Mouse (Mus musculus) mesoderm, embryonic 11.5 days (tissue): Measurements from ENCODE around the gene Arhgef10l.

Experiments
- DNase-seq: peaks from one replicate; pipeline ENCODE4 v3.0.0-alpha.2; 2012; ENCODE audit warnings: low read depth, low spot score

Gene Arhgef10l

DNA sequence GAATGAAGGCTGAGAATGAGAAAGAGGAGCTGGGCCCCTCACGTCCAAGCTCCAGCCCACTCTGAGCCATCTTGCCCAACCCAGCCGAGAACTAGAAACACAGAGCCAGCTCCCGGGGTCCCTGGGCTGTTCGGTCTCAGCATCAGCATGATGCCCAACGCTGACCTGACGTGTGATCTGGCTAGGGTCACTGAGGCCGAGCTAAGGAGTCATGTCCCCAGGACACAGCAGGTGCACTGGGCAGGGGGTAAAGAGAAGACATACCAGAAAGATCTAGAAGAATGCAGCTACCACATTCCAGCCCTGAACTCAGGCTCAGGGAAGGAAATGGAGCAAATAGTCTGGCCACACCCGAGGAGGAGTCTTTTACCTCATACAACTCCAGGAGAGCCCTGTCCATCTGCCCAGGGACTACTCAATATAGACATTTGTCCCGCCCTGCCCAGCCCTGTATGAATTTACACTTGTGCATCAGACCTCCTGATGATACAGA, 57.5 kb downstream of the Arhgef10l start:
- no peak for DNase-seq

DNA sequence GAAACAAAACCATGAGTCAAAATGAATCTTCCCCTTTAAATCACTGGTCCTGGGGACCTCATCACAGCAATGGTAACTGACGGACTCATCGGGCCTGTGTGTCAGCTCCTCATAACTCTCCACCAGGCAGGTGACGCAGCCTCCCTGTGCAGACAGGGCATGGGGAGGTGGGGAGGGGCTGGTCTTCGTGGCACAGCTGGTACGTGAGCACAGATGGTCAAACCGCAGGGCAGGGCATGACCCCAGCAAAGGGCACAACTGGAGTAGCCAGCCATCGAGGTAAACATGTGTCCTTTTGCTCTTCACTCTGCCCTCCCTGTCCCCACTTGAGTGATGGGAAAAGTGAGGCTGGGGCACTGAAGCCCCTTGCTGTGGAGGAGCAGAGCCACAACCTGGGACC, 59.0 kb downstream of the Arhgef10l start:
- no peak for DNase-seq

DNA sequence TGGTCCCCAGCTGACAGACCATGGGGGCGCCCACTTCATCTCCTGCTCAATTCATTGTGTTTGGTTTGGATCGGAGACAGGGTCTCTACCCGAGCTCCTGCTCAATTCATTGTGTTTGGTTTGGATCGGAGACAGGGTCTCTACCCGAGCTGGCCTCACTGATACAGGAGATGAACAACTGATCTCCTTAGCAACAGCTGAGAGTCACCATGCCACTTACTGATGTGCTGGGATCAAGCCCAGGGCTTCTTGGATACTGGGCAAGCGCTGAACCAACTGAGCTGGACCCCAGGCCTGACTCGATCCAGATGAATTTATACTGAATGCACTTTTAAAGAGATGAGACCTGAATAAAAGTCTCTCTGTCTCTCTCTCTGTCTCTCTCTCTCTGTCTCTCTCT, 59.6 kb downstream of the Arhgef10l start:
- no peak for DNase-seq

DNA sequence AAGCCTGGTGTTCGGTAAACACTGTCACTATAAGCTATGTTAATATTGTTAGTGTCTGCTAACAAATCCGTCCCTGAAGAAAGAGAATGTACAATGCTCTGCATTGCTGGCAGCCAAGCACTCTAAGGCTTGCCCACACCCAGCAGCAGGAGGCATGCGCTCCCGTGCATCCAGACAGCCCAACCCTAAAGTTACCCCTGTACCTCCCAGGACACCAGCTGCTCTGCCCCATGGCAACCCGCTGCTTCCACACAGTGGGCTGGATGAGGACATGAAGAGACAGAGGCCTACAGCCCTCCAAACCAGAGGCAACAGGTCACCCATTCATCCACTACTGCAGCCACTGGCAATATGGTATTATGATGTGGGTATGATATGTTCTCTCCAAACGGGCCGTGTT, 60.0 kb downstream of the Arhgef10l start:
- no peak for DNase-seq

DNA sequence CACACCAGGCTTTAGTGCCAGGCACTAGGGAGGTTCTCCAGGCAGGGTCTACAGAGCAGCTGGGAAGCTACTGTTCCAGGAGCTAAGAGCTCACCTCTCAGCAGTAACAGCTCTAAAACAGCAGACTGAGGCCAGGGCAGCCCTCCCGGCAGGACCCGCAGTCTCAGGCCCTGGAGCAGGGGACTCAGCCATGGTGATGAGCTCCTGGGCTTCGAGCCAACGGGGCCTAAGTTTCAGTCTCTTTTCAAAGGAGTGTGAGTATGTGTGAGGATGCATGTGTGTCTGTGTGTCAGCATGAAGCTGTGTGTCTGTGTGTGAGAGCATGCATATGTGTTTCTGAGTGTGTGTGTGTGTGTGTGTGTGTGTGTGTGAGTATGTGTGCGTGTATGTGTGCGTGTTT, 60.6 kb downstream of the Arhgef10l start:
- DNase-seq = no peak

DNA sequence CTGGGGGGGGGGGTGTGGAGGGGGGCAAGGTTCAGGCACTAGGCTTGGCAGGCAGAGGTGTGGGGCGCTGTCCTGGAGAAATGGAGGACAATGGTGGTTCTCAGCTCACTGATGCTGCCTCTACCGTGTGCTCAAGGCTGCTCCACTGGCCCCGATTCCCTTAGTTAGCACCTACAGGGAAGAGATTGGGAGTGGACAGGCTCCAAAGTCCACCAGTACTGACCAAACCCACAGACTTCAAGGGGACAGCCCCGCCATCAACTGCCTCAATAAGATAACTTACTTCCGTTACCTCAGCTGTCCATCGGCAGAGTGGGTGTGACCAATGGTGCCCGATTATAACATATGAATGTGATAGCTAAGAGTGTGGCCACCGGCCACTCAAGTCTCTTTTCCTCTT, 61.3 kb downstream of the Arhgef10l start:
- no peak for DNase-seq

DNA sequence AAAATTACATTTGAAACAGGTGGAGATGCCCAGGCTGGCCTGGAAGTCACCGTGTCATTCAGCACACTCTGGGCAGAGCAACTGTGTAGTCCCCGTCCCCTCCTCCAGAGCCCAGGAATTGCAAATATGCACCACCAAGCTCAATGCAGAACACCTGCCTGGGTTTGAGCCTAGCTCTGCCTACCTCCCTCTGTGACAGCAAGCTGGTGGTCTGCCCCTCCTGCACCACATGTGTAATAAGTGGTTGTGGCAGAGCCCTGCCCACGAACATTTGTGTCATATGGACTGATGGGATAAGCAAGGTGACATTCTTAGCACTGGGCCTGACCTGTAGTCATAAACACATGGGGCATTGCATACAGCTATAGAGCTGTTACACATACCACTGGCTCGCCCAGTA, 63.8 kb downstream of the Arhgef10l start:
- no peak for DNase-seq

DNA sequence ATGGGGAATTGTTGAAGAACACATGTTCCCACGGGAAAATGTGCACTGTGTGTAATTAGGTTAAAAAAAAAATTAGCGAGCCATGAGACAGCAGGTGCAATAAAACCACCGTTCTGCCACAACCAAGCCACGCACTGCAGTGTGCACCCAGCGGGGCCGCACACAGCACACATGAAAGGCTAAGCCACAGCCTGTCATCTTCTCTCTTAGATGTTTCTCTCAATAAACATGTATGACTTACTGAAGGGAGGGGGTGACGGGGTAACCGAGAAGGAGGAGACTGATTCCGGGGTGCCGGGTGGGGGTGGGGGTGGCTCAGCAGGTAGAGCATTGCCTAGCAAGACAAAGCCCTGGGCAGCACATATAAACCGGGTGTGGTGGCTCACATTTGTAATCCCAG, 64.7 kb downstream of the Arhgef10l start:
- DNase-seq = no peak

DNA sequence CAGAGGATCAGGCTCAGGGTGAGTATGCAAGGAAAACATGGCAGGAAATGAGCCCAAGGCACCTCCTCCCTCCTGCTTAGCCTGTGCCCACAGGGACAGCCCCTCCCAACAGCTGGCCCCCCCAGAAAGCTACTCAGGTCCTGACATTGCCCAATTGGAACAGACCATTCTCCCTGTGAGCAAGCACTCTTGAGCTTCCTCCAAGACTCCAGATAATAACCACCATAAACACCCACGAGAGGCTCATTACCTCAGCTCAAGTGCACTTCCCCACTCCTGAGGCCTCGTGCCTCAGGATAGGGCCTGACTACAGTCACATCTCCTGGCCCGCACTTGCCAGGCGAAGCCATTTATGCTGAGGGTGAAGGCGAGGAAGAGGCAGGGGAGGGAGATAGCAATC, 67.0 kb downstream of the Arhgef10l start:
- DNase-seq = no peak

DNA sequence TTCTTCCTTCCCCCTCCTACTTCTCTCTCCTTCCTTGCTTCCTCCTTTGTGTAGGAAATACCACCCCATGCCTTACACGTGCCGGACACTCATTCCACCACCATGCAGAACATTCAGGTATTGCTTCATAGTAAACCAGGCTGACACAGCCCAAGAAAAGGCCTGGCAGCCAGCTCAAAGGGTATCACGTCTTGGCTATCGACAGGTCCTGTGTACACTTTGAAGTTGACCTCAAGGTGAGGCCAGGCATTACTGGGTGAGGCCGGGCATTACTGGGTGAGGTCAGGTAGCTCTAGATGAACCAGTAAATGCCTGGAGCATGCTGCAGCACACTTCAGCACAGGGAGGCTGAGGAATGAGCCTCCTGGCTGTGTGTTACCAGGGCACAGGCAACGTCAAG, 67.9 kb downstream of the Arhgef10l start:
- DNase-seq = no peak

DNA sequence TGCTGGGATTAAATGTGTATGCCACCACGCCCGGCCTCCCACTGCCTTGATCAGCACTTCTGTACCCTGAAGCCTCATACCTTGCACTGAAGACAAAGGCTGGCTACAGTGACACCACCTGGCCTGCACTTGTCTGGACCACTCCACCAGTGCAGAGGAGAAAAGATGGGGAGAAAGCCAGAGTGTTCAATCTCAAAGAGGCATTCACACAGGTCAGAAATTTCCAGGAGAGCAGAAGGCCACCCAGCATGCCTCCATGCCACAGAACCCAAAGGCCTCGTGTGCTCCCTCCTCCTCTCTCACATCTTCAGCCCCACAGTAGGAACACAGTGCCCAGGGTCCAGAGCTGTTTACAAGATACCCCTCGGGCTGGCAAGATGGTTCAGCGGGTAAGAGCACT, 68.4 kb downstream of the Arhgef10l start:
- DNase-seq = no peak

DNA sequence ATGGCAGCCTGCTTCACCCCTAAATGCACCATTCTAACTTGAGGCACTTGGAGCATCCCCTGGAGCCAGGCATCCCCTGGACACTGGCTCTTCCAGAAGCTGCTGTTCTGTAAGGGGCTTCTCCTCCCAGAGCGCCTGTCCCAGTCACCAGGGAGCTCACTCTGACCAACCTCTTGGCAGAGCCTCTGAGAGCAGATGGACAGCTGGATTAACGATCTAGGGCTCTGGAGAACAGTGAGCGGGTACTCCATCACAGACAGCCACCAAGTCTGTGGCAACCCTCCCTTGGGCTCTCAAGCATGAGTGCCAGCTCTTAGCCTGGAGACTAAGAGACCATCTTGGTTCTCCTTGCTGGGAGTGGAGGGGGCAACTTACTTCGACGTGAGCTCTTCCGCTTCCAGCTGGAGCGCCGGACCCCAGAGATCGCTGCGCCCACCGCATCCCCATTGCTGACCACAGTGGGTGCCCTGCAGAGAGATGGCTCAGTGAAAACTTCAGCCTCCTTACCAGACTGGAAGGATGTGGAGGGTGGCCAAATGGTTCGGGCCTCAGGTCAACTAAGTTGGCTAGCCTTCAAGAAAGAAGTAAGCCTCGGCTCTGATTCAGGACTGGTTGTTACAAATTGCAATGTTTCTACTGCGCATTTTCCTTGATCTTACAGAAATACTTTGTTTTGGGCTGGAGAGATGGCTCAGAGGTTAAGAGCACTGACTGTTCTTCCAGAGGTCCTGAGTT, 71.9 kb downstream of the Arhgef10l start:
- peak; percentile 22 for DNase-seq

DNA sequence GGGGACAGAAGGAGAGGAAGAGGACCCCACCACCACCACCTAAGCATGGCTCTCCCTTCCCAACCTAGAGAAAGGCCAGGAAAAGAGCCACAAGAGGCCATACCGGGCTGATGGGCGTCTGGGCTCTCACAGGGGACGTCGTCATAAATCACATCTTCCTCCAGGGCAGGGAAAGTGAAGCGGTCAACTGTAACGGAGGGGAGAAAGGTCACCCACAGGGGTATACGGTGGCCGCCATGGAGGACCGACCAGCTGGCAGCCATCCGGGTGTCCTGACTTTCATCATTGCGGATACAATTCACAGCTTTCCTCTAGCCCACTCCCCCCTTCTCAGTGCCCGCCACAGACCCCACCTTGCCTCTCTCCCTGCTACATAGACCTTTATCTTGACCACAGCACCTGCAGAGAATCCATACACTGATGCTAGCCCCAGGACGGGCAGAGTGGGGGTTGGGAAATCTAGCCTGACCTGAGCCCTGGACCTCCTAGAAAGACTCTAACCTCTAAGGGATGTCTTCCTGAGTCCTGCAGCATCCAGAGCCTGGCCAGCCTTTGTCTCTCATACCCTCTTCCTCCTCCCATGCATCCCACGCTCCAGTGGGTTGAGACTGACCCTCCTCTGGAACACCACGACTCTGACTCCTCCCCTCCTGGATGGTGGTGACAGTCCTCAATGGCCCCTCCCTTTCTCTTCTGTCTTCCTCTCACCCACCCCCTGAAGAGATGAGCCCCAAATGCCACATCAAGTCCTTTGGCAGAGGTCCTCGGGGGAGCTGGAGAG, 72.6 kb downstream of the Arhgef10l start:
- peak; percentile 29 for DNase-seq

DNA sequence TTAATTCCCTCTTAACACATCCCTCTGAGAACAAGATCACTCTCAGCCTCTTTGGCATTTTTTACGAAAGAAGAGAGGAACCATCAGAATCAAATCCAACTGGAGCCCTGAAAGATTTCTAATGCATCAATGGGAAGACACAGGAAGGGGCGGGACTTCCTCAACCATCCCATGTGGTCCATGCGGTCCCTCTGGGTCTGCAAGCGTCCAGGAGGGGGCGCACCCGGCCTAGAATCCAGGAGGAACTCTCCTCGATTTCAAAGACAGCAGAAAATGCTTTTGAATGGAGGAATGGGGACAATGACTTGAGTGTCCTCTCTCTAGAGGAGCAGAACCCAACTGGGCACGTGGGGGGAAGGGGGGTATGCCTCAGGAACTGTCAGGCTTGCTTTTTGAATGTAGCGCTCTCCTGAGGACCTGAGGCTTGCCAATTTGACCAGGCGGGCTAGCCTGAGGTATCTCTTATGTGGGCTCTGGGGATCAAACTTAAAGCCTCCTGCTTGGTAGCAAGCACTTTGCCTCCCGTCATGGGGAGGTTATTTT, 73.5 kb downstream of the Arhgef10l start:
- peak; percentile 88 for DNase-seq

DNA sequence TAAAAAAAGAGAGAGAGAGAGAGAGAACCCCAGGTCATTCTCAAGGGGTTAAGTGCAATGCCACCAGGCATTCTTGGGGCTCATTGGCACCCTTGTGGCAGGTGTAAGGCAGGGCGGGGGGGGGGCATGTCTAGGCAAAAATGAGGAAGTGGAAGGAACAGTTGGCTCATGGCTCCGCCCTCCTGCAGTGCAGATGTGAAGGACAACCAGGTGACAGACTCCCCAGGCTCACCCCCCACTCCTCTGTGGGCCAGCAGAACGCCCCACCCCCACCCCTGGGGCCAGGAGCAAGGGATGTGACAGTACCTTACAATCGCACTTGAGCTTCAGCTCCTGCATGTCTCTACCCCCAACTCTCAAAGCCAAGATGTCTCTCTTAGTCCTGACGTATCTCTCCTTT, 79.3 kb downstream of the Arhgef10l start:
- DNase-seq = no peak

DNA sequence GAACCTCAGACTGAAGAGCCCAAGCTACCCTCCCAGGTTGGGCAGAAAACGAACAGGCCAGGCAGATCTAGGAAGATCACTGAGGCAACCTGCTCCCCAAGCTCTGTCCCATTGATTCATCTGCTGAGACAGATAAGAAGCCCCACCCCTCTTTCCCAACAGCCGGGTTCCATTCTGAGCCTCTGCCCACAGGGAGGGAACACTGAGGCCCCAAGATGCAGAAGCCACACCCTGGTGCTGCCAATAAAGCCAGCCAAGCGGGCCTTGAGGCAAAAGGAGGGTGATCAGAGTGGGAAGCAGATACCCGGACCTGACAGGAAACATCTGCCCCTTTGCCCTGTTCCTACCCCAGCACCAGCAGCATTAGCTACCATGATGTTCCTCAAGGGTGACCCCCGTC, 81.6 kb downstream of the Arhgef10l start:
- no peak for DNase-seq

DNA sequence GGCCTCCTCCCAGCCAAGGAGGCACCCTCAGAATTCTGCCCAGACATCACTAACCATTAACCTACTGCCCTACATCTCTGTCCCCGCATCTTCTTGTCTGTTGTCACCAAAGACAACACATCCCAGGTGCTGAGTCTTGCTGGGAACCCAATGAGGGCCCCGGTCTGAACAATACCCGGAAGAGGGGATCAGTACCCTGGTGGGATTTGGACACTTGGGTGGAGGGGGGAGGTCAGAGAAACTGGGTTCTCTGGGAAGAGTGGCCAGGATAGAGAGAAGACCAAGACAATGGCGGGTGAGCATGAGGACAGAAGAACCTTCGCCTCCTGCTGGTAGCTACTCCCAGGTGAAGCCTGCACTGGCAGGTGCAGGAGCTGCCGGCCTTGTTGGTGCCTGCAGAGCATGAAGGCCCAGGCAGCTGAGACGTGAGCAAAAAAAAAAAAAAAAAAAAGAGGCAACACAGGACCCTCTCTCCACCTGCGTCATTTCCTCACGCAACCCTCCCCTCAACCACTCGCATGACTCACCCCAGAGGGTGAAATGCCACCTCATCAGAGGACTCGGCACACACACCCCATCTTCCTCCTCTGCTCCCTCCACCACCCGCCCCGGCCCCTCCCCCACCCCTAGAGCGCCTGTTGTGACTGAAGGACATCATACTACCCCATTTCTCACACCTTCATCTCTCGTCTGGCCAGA, 83.3 kb downstream of the Arhgef10l start:
- no peak for DNase-seq

DNA sequence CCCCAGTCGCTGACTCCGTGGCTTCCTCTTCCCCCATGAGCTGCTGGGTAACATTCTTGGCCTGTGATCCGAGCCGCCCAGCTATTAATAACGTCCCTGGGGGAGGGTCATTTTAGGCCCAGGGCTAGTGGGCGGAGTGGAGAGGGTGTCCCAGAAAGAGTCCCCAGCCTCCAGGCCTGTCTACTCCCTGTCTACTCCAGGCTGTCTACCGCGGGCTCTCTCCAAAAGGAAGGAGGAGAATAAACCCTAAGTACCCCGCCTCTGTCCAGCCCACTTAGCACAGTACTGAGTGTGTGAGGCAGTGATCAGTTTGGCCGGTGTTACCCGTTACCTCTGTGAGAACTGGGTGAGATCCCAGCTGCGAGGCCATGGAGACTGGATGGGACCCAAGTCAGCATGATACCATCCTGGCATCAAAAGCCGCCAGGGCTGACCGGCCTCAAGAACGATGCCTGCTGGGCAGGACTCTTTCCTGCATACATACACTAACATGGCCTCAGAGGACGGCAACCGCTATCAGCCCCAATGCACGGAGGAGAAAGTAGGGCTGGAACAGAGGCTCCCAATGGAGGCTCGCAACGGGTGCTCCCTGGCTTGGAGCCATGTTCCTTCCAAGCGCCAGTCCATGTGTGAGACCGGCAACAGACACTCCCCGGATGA, 84.0 kb downstream of the Arhgef10l start:
- no peak for DNase-seq

DNA sequence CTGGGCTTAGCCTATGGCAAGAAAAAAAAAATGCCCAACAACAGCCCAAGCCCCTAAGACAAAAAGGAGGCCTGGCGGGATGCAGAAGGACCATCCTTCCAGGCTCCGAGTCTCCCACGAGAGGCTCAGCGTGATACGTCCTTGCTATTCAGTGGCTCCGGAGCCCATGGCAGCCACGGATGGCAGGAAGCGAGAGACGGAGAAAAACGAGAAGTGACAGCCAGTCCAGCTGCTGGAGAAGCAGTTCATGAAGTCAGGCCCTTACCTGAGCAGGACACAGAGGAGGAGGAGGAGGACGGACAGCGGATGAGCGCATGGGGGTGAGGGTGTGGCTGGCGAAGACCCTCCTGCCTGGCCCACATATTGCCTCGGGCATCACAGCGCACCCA, 84.5 kb downstream of the Arhgef10l start:
- no peak for DNase-seq

DNA sequence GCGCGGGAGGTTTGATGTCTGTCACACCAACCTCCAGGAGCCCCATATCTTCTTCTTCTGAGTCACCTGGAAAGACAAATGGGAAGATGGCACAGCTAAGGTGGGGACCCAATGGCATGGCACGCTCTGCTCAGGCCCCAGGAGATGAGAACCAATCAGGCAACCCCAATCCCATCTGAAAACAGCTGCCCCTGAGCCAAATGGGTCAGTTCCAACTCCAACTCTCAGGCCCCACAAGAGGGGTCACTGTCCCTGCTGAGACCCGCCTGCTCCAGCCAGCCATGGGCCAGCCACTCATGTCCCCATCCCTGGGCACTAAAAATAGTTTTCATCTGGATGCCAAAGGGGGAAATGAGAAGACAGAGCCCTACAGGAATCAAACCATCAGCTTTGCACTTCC, 84.9 kb downstream of the Arhgef10l start:
- no peak for DNase-seq

DNA sequence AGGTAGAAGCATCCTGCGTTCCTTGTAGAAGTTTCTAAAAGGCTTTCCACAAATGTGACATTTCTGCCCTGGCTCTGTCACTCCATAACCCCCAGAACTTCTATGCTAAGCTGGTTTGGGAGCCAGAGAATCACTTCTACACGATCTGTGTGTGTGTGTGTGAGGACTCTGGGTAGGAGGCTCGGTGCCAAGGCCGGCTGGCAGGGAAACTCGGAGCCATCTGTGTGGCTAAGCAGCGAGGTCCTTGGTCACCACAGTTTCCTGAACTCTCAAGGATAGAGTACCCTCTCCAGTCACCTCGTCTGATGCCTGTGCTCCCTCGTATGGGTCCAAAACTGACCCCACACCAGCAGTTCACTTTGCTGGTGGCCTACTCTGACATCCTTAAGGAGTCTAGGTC, 86.2 kb downstream of the Arhgef10l start:
- DNase-seq = no peak

DNA sequence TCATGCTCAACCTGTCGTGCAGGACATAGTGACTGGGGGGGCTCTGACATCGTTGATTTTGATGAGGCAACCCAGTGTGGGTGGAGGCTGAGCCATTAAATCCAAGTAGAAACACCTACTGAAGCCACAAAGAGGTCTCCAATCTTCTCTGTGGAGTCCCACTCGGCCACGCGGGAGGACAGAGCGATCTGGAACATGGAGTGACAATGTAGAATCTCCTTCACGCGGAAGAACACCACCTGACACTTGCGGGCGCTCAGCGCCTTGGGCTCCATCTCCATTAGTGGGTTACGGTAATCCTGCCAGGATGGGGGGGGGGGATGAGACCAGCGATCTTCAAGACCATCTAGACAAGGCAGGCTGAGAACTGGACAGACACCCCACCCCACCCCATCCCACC, 86.7 kb downstream of the Arhgef10l start:
- no peak for DNase-seq
